Mouse (Mus musculus) forebrain, postnatal 0 days (tissue): ENCODE data around the gene Tpk1. TPM values are rescaled to one million over a fixed set of nuclear protein-coding genes. Genes with fewer than 3 reads are reported as not detected.
"Not testable (repeated sequence)": the region's sequence is repeated elsewhere in the genome, so short reads cannot be mapped to it uniquely, and the experiment has no call there.

ENCODE experiments used
- ATAC-seq: fragments of 200-750 bp; cut with Nextera tagmentation; 2 replicates; pipeline ENCODE4 v1.8.0; 2017; ENCODE audit warnings: mild to moderate bottlenecking, moderate library complexity
- DNase-seq: peaks from one replicate; pipeline ENCODE4 v3.0.0-alpha.2; 2015
- H3K27ac ChIP-seq: fragments of 300-500 bp; sonication (generic); 2 replicates; pipeline ENCODE4 v1.5.1; 2014; ENCODE audit warnings: low read depth, mild to moderate bottlenecking, antibody characterized with exemption, low read length, moderate library complexity, mixed read lengths
- H3K27me3 ChIP-seq: fragments of 300-500 bp; sonication (generic); 2 replicates; pipeline ENCODE4 v1.6.1; 2014; ENCODE audit warnings: mild to moderate bottlenecking, low read length, mixed read lengths; ENCODE audit not compliant: insufficient read depth
- H3K36me3 ChIP-seq: fragments of 300-500 bp; sonication (generic); 2 replicates; pipeline ENCODE4 v1.6.1; 2014; ENCODE audit warnings: mild to moderate bottlenecking, moderate library complexity; ENCODE audit not compliant: insufficient read depth
- H3K4me1 ChIP-seq: fragments of 300-500 bp; sonication (generic); 2 replicates; pipeline ENCODE4 v1.6.1; 2014; ENCODE audit warnings: antibody characterized with exemption; ENCODE audit not compliant: insufficient read depth
- H3K4me2 ChIP-seq: fragments of 300-500 bp; sonication (generic); 2 replicates; pipeline ENCODE4 v1.6.1; 2014; ENCODE audit warnings: low read depth, mild to moderate bottlenecking, moderate library complexity
- H3K4me3 ChIP-seq: fragments of 300-500 bp; sonication (generic); 2 replicates; pipeline ENCODE4 v1.5.1; 2014; ENCODE audit warnings: low read depth, low read length, mixed read lengths
- H3K9ac ChIP-seq: fragments of 300-500 bp; sonication (generic); 2 replicates; pipeline ENCODE4 v1.6.1; 2014; ENCODE audit warnings: mild to moderate bottlenecking
- H3K9me3 ChIP-seq: fragments of 300-500 bp; sonication (generic); 2 replicates; pipeline ENCODE4 v1.6.1; 2016; ENCODE audit warnings: low read length
- CTCF ChIP-seq: sonication (generic); IDR thresholded peaks from 2 replicates; pipeline ENCODE4 v1.5.1; 2016; ENCODE audit warnings: antibody characterized with exemption, control low read depth, low read depth
- WGBS: fragments of 180-500 bp; shearing (Covaris S2); extraction: QIAGEN DNeasy Blood & Tissue Kit; methylation state at CpG from one replicate; pipeline ENCODE4 v1.1.7; 2014; 5-methylcytosine and 5-hydroxymethylcytosine counted together
- polyA plus RNA-seq: library from polyadenylated mRNA; unstranded; fragments of >200 nt; fragmentation: Nextera tagmentation; extraction: Ambion mirVana; gene quantifications from 2 replicates; pipeline ENCODE4 v1.2.1, GENCODE M21; 2015
- total RNA-seq: library from RNA; depleted of rRNA; stranded (reverse); fragments of >200 nt; gene quantifications from 2 replicates; pipeline ENCODE4 v1.2.3, GENCODE M21; 2014

The Tpk1 gene
- total and polyA plus RNA-seq, 2 experiments from 2014 or later, result 4.7 to 5.0 TPM

DNA sequence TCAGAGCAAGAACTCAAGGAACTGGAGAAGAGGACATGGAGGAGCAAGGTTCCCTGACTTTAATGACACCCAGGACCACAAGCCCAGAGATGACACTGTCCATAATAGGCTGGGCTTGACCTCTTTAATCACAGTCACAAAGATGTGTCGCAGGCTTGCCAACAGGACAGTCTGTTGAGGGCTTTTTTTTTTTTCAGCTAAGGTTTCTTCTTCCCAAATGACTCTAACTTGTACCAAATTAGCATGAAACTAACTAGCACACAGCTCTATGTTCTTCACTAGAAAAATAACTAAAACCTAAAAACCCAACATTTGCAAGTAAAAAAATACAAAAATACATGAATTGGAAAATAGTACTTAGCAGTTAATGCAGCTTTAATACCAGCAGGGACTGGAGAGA, 27.2 kb downstream of the Tpk1 start:
- Histone ChIP-seq H3K4me1 (no peaks in the 10 kb centered on the region), H3K27me3 (no peaks in the 10 kb centered on the region), H3K27ac (no peak overlapping the region), H3K4me3 (no peak overlapping the region), H3K36me3 (no peaks in the 10 kb centered on the region), H3K4me2 (no peak overlapping the region), H3K9me3 (no peaks in the 10 kb centered on the region), H3K9ac (no peak overlapping the region)
- 88% methylated on average over 1 of the region's 1 CpGs for WGBS
- TF ChIP-seq CTCF, result no peak
- no peak for DNase-seq
- ATAC-seq, result no peak

DNA sequence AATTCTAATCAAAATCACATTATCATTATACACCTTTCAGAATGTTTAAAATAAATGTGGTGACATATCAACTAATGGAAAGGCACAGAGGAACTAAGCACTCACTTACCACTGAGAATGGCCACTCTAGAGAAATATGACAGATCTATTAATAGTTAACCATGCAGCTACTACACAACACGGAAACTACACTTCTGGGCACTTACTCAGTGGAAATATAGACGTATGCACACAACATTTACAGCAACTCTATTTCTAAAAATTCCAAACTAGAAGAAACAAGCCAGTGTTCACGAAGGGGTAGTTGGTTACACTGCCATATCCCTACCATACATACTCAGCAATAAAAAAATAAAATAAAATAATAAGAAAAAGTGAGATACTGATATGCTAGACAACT, 28.0 kb downstream of the Tpk1 start:
- H3K36me3 ChIP-seq, result no peaks in the 10 kb centered on the region
- ATAC-seq (no peak), DNase-seq (no peak)
- no peaks in the 10 kb centered on the region for H3K9me3 ChIP-seq
- H3K9ac ChIP-seq, result no peak overlapping the region
- no peaks in the 10 kb centered on the region for H3K4me1 ChIP-seq
- TF ChIP-seq CTCF, result no peak
- H3K27ac ChIP-seq, result no peak overlapping the region
- 92% methylated on average over 3 of the region's 3 CpGs for WGBS
- no peak overlapping the region for H3K4me2 ChIP-seq
- H3K4me3 ChIP-seq, result no peak overlapping the region
- no peaks in the 10 kb centered on the region for H3K27me3 ChIP-seq

- H3K9ac ChIP-seq, result no peak overlapping the region
- no peaks in the 10 kb centered on the region for H3K9me3 ChIP-seq
- H3K4me1 ChIP-seq, result no peaks in the 10 kb centered on the region
- H3K36me3 ChIP-seq, result no peaks in the 10 kb centered on the region
- H3K27me3 ChIP-seq, result no peaks in the 10 kb centered on the region
- no peak overlapping the region for H3K4me2 ChIP-seq
- DNase-seq (no peak), ATAC-seq (no peak)
- H3K27ac ChIP-seq, result no peak overlapping the region
- WGBS, result 89% methylated on average over 11 of the region's 11 CpGs
- H3K4me3 ChIP-seq, result no peak overlapping the region
- no peak for TF ChIP-seq CTCF
These were observed 29.0 kb downstream of the Tpk1 start for GRCm38 (mm10) chr6:43636980-43637638.

DNA sequence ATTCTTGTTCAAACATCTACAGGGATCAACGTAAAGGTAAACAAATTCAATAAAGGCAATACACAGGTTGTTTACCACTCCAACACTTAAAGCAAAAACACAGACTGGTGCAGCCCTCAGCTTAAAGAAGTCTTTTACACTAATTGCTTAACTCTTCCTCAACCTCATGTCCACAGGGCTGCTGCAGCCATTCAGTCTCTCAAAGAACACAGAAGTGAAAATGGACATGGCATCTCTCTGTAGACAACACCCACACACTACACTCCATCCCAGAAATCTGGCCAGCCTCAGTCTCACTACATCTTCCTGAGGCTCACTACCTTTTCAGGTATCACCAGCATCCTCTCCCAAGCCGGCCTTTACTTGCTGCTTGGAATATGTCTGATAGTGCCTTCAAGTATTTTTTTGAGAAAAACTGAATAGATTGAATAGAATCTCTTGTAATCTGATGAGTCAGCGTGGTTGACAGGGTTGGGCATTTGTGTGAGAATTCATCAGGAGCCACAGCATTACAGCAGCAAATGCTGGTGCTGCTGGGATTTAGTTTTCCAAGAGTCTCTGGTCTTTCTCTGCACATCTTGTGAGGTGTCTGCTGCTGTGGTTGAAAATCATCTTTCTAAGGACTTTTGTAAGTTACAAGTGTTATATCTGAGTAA, 32.6 kb downstream of the Tpk1 start:
- no peak overlapping the region for H3K27ac ChIP-seq
- H3K36me3 ChIP-seq, result no peaks in the 10 kb centered on the region
- H3K9ac ChIP-seq, result no peak overlapping the region
- no peak overlapping the region for H3K4me3 ChIP-seq
- H3K27me3 ChIP-seq, result no peaks in the 10 kb centered on the region
- WGBS, result 88% methylated on average over 3 of the region's 3 CpGs
- no peak for ATAC-seq
- TF ChIP-seq CTCF, result no peak
- no peaks in the 10 kb centered on the region for H3K9me3 ChIP-seq
- no peaks in the 10 kb centered on the region for H3K4me1 ChIP-seq
- no peak for DNase-seq
- no peak overlapping the region for H3K4me2 ChIP-seq

DNA sequence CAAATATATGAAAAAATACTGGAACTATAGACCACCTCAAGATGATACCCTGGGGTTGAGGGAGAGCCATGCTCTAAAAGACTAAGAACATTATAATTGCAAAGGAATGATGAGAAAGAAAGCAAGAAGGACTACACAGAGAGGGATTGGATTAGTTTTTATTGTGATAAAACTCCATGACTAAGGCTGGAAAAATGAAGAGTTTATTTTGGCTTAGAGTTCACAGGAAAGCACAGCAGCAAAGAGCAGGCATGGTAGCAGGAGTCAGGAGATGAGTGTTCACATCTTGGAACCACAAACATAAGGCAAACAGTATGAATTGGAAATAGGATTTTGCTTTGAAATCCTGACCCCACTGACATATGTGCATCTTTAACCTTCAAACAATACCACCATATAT, 33.2 kb downstream of the Tpk1 start:
- no peak overlapping the region for H3K4me3 ChIP-seq
- H3K4me2 ChIP-seq, result no peak overlapping the region
- TF ChIP-seq CTCF, result no peak
- H3K36me3 ChIP-seq, result no peaks in the 10 kb centered on the region
- no peaks in the 10 kb centered on the region for H3K4me1 ChIP-seq
- H3K27me3 ChIP-seq, result no peaks in the 10 kb centered on the region
- H3K9me3 ChIP-seq, result no peaks in the 10 kb centered on the region
- ATAC-seq, result no peak
- no peak for DNase-seq
- H3K27ac ChIP-seq, result no peak overlapping the region
- H3K9ac ChIP-seq, result no peak overlapping the region

GRCm38 (mm10) chr6:43623448-43623847, 42.6 kb downstream of the Tpk1 start:
- H3K36me3 ChIP-seq, H3K27me3 ChIP-seq, H3K9me3 ChIP-seq, H3K9ac ChIP-seq, H3K4me2 ChIP-seq, ATAC-seq, H3K4me1 ChIP-seq, H3K4me3 ChIP-seq, H3K27ac ChIP-seq, DNase-seq: not testable (repeated sequence)
- 90% methylated on average over 6 of the region's 6 CpGs for WGBS

DNA sequence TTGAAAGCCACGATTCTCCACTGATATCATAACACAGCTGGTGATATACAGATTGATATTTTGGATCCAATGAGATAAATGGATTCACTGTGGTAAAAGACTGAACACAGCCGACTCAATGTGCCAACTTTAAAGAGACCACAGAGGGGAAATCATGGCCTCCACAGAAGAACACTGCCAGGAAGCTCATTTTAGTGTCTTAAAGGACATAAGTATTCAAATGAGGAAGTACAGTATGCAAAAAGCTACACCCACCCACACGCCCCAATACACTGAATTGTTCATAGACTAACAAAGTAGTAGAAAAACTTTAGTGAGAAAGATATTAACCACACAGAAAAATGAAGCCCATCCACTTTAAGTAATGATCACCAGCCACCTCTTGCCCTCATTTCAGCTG, 46.8 kb downstream of the Tpk1 start:
- DNase-seq (no peak), ATAC-seq (no peak)
- Histone ChIP-seq H3K9ac (no peak overlapping the region), H3K4me2 (no peak overlapping the region), H3K9me3 (no peaks in the 10 kb centered on the region), H3K4me3 (no peak overlapping the region), H3K36me3 (no peaks in the 10 kb centered on the region), H3K4me1 (no peaks in the 10 kb centered on the region), H3K27me3 (no peaks in the 10 kb centered on the region), H3K27ac (no peak overlapping the region)
- 79% methylated on average over 3 of the region's 3 CpGs for WGBS
- no peak for TF ChIP-seq CTCF
